Mouse (Mus musculus) frontal cortex, adult (tissue): ENCODE measurements around the gene Gm21117.
"Not testable (repeated sequence)": the region's sequence is repeated elsewhere in the genome, so short reads cannot be mapped to it uniquely, and the experiment has no call there.

Source experiments
- ATAC-seq: cut with Nextera tagmentation; 2 replicates; pipeline ENCODE4 v1.9.2; 2017; ENCODE audit warnings: mild to moderate bottlenecking, moderate library complexity, mixed read lengths; ENCODE audit not compliant: low TSS enrichment

Gene Gm21117

DNA sequence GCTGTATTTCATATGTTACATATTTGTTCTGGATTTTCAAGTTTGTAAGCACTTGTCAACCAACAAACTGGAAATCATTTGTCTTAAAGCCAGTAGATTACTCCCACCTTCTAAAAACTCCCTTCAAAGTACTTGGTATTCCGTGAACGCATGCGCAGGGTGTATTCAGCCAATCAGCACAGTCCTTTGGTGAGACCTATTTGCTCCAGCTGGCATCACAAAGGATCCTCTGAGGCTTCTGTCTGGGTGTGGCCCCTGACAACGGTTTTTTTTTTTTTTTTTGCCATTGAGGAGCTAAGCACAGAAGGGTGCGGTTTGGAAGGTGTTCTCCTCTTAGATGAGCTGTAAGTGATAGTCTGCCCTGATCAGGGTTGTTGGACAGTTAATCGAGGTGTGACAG, at the start of gene Gm21117:
Gene Gm21117, plus strand, starts transcription at position 301 of the 400 bp plus-strand sequence.
- not testable (repeated sequence) for ATAC-seq
